Mouse (Mus musculus) neutrophil, adult 5-6 weeks (primary cell): Measurements from ENCODE around the gene Fgl2. TPM values are rescaled to one million over a fixed set of nuclear protein-coding genes. Genes with fewer than 3 reads are reported as not detected.
"Not testable (repeated sequence)": the region's sequence is repeated elsewhere in the genome, so short reads cannot be mapped to it uniquely, and the experiment has no call there.

Source experiments
- ATAC-seq: fragments of 151-379, 151-347 bp; 2 replicates; pipeline ENCODE4 v1.8.0; 2017; ENCODE audit warnings: mild to moderate bottlenecking, moderate TSS enrichment; ENCODE audit not compliant: insufficient number of reproducible peaks, poor library complexity, low FRiP score, severe bottlenecking; ENCODE audit errors: extremely low read depth
- total RNA-seq: library from RNA; stranded (forward); fragments of 200-1000 nt; gene quantifications from 2 replicates; pipeline ENCODE4 v1.2.3, GENCODE M21; 2017

Fgl2 gene
- 727 and 731 TPM in 2 replicates for total RNA-seq

DNA sequence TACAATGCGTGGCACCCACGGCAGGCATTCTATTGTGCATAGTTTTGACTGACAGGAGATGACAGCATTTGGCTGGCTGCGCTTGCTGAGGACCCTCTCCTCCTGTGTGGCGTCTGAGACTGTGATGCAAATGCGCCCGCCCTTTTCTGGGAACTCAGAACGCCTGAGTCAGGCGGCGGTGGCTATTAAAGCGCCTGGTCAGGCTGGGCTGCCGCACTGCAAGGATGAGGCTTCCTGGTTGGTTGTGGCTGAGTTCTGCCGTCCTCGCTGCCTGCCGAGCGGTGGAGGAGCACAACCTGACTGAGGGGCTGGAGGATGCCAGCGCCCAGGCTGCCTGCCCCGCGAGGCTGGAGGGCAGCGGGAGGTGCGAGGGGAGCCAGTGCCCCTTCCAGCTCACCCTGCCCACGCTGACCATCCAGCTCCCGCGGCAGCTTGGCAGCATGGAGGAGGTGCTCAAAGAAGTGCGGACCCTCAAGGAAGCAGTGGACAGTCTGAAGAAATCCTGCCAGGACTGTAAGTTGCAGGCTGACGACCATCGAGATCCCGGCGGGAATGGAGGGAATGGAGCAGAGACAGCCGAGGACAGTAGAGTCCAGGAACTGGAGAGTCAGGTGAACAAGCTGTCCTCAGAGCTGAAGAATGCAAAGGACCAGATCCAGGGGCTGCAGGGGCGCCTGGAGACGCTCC lies at the start of gene Fgl2:
Fgl2 (plus strand) TSS at position 150 of the 687 bp plus-strand sequence.
- peak; percentile 89 for ATAC-seq

DNA sequence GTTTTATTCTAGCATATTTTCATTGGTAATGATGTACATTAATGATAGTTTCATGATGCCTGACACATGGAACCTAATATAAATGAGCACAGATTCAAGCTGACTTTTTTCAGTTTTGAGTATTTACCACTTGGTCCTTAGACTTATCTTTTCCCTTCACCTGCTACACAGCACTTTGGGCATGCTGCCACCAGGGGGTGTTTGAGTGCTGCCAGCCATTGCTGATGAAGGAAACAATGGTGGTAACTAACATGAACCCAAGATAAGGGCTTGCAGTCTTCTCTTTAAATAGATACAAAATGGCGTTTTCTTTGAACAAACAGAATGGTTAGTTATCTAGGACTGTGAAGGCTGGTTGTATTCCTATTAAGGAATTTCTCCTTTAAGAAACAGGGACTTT lies 45.9 kb upstream of the Fgl2 start:
- ATAC-seq: peak; percentile 97

DNA sequence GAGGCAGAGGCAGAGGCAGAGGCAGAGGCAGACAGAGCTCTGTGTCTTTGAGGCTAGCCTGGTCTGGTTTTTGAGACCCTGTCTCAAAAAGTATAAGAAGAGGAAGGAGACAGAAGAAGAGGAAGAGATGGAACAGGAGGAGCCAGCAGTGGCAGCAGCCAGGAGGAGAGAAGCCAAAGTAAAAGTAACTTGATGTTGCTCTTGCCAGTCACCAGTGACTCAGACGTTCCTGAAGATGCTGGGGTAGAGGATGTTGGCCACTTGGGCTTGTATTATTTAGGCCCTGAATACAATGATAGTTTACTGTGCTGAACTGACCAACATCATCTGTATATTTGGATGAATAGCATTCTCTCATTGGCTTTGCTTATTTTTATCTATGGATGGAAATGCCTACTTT lies 43.9 kb upstream of the Fgl2 start:
- ATAC-seq: no peak

DNA sequence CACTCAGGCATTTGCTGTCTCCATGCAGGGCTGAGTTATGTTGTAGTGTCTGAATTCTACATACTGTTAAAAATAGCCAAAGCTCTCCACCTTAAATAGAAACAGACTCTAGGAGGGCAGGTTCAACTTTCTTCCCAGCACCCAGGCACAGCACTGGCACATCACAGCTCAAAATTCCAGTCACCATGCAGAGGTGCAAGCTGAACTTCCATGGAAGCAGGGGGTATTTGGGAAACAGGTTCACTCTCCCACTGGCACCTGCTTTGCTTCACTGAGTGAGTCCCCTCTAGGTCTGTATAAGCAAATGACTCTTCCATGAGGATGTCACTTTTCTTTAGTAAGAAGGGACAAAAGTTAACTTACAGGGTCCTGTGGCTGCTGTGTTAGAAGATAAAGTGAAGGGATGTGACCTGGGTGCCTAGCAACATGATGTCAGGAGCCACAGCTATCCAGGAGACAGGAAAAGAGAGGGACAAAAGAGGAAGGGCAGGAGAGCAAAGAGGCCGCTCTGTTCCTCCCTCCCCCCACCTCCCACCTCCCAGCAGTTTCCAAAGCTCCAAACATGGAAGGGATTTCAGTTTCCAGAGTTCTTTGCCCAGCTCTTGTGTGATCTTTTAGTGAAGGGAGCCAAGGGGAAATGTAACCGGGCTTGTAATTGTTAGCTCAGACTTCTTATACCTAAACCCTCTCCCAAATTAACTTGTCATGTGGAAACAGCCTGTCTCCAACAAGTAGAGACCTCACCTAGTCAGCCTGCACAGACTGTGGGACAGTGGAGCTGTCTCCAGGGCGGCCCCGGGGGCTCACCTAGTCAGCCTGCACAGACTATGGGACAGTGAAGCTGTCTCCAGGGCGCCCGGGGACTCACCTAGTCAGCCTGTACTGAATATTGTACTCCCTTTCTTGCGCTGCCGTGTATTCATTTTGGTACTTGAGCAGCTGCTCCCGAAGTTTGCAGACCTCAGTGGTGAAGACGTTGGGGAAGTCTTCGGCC lies 42.5 kb upstream of the Fgl2 start:
- ATAC-seq: no peak

DNA sequence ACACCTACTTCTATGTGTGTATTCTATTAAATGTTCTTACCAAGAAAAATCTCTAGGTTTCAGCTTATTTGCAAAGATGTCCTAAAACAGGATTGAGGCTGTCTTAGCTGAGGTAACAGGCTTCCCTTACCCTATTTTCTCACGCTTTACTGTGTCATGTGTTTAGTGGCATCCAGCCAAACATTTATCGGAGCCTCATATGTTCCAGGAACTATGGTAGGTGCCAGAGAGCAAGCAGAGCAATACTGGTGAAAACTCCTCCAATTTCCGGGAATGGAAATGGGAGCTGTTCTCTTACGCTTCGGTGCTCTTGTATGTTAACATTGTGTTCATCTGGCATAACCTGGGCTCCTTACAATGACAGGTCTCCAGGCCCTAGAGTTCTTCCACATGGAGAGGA lies 40.8 kb upstream of the Fgl2 start:
- peak; percentile 43 for ATAC-seq

DNA sequence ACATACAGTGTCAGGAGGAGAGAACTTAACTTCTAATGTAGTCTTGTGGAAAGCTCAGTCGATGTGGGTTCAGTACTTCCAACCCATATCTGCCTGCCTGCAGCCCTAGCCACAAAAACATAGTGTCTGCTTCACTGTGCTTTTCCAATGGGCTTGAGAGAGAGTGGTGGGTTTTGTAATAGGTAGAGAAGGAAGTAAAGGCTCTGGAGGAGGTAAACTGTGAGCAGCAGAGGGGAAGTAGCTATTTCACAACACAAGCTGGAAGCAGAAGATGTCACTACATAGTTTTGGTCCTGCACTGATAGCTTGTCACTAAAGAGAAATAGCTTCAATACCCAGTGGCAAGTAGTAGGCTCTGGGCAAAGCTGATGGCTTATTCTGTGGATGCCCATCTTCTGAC lies 40.3 kb upstream of the Fgl2 start:
- peak; percentile 85 for ATAC-seq

DNA sequence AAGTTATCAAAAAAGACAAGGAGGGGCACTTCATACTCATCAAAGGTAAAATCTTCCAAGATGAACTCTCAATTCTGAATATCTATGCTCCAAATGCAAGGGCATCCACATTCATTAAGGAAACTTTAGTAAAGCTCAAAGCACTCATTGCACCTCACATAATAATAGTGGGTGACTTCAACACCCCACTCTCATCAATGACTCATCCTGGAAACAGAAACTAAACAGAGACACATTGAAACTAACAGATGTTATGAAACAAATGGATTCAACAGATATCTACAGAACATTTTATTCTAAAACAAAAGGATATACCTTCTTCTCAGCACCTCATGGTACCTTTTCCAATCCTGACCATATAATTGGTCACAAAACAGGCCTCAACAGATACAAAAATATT lies 30.2 kb upstream of the Fgl2 start:
- not testable (repeated sequence) for ATAC-seq

DNA sequence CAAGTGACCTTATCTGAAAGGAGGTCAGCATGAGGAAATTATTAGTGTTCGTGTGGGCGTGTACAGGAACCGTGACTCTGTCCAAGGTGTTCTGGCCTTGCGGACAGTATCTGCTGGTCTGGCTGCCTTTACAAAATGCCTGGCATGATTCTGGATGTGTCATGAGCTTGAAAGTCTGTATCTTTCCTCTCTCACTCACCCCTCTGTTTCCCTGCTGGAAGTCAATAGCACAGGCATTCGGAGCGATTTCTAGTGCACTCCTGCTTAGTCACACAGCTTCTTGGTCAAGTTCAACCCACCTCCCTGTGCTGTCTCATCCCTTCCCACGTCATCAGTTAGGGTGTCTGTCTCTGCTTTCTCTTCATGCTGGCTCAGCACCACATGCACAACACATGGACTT lies 24.1 kb upstream of the Fgl2 start:
- no peak for ATAC-seq

DNA sequence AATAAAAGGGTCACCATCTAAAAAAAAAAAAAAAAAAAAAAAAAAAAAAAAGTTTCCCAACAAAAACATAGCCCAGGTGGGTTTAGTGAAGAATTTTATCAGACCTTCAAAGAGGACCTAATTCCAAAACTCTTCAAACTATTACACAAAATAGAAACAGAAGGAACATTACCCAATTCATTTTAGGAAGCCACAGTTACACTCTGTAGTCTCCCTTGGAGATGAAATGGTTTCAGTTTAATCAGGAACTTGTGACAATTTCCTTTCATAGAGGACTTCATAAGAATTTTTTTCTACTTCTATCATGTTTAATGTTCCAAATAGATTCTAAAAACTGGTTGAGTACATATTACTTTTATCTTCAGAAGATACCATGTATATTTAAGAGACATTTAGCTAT lies 20.8 kb upstream of the Fgl2 start:
- no peak for ATAC-seq

DNA sequence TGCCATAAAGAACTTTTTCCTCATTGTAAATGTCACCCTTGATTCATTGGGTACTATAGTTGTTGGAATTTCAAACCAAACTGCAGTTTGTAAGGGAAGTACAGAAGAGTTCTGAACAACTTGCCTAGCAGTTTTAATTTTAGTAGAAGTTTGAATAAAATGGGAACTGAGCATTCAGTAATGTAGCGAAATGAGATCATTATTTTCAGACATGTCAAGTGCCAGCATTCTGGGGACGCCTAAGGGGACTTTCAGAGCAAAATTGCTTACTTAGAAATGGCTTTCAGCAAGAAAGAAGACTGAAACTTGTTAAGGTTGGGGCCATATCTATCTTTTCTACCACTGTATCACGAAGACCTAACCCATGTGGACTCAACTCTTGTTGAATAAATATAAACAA lies 13.8 kb upstream of the Fgl2 start:
- no peak for ATAC-seq

DNA sequence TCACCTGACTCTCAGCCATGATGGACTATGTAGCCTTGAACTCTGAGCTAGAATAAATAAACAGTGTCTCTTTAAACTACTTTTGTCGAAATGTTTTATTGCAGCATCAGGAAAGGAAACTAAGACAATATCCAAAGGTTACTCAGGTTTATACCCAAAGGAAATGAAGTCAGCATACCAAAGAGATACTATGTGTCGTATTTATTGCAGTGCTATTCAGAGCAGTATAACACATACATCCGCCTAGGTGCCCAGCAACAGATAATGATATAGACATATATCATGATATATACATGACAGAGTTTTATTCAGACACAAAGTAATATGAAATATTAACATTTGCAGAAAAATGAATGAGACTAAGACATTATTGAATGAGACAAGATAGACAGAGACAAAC lies 9.1 kb upstream of the Fgl2 start:
- no peak for ATAC-seq

DNA sequence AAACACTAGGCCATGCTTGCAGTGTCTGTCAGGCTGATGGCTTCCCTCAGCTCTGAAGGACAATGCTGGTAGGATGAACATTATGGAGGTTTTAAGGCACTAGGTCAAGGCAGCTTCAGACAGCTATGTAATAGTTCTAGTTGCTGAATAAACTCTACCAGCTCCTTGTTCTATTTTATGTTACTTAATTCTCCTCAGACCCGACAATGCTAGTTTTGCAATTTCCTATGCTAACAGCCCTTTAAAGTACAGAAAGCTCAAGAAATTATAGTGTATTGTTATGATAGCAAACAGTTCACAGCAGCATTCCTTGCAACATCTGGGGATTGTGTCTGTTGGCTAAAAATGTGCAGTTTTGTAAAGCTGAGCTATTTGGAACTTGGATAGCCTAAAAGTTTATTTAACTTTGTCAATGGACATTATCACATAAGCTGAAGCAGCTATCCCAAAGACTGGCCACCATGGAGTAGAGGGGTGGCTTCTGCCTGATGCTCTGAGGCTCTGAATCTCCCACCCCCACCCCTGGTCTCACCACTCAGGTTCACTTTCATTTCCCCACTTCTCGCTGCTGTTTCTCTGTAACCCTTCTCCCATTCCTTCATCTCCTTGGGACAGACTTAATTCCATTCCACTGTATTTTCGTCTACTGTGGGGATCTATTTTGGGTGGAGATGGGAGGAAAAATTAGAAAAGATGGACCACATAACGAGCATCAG lies 5.9 kb upstream of the Fgl2 start:
- ATAC-seq: no peak

DNA sequence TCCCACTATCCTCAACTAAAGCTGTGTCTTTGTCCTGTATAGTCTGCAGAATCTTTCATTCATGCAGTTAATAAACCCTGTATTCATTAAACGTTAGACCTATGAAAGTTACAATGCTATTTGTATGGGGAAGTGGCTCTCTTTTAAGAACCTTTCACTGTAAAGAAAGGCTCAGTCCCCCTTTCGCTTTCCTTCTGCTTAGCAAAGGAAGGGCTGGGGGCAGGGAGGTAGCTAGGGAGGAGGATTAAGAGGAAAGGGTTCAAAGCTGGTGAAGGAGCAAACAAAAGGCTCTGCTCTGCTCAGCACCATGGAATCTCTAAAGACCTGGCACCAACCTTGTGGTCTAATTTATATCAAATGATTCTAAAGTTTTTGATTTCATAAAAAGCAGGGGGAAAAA lies 4.9 kb upstream of the Fgl2 start:
- ATAC-seq: no peak

DNA sequence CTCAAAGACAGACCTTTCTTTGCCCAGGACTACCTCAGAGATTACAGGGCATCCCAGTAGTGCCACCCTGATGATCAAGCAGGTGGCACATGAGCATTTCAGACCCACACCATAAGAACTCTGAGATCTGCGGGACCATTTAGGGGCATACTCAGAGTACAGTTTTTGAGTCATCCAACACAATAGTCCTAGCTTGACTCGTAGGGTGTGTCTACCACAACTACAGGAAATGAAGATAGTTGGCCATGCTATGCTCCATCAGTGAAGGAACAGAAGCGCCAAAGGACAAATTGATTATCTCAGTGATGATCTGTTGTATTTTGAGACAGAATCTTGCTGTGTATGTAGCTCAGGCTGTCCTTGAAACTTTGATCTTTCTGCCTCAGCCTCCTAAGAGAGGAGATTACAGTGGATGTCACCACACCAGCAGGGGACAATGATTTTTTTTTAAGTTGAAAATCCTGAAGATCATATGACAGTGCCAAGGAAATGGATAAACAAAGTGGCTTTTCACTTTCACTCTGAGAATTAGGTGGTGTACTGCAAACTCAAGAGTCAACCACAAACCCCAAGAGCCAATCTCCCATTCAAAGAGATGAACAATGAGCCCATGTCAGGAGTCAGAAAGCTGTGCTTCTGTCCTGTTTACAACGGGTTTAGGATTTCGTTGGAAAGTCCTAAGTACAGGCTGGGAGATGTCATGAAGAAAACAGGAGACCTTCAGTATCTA lies 2.1 kb upstream of the Fgl2 start:
- peak; percentile 13; the same call in 1 of the 2 replicates for ATAC-seq

DNA sequence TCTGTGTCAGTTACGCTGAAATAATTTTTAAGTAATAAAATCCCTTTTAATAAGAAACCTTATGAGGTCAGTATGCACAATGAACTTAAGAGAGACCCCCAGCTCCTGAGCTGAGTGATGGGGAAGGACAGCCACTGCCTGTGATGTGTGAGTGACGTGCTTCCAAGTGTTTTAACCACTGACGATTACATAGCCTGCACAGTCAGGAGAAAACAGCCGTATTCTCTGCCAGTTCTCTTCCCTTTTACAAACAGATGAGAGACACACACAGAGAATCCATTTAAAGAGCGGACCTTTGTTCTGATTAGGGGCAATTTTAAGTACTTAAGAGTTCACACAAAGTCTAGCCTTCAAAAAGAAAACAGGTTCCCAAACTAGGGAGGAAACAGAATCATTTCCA lies 522 bp upstream of the Fgl2 start:
- no peak for ATAC-seq

DNA sequence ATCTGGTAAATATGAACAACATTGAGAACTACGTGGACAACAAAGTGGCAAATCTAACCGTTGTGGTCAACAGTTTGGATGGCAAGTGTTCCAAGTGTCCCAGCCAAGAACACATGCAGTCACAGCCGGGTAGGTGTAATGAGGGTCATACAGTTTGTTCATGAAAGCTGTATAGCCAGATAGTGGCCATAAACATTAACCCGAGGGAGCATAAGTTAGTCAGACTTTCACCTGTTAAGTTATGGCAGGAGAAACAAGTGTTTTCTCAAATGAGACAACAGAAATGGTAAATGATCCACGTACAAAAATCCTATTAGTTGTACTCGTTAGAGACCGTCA lies 707 bp downstream of the Fgl2 start:
- no peak for ATAC-seq

DNA sequence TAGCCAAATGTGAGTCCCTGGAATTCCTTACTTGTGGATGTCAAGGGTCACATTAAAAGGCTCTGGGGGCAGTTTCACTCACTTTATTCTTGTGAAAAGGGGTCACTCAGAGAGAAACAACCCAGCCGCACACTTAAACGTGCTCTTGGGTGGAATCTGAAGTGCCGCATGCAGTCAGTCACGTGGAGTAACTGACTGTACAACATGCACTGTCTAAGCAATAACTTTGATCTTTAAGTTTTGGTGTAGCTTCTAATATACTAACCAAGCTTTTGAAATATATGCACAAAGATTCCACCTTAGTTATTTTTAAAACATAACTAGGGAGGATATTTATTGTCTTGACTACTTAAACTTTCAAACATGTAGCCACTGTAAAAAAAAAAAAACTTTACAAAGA lies 4.5 kb downstream of the Fgl2 start:
- ATAC-seq: no peak

DNA sequence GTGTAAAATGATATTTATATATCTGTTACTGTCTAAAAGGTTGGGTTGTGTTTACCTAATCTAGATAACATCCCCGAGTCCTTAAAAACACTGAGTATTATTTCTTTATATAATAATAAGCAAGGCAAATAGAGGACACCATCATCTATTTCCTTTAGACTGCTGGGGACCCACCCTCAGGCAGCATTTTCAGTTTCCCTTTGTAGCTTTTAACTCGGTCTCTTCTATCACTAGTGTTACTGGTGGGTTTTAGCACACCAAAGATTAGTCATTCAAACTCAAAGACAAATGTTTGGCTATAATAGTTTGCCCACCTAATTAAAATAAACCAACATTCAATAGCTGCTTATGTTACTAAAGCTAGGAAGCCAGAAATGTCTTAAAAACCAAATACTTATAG lies 6.0 kb downstream of the Fgl2 start:
- ATAC-seq: no peak

DNA sequence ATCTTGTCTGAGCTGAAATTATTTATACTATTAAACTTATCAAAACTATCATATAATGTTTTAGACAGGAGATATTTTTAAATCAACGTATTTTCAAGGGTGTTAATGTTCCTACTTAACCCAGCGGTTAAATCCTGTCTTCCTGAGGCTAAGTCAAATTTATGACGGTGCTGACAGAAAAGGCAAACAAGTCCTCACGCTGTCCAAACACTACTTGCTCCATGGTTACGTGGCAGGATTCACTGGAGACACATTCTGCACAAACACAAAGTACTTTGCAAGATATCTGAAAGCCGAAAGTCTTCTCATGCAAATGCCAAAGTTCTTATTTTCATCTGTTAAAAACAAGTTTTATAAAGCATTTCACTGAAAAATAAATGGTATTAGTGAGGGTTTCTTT lies 9.5 kb downstream of the Fgl2 start:
- ATAC-seq: no peak
